Mouse (Mus musculus): ENCODE data around the gene Map2k5.

GRCm38 (mm10) chr9:63222161-63222560 lies 155.5 kb downstream of the Map2k5 start:
- TF ChIP-seq POLR2A (IDR thresholded peaks at IDR 0.05; ENCODE audit: low read depth, low read length) (no peak), CTCF (IDR thresholded peaks at IDR 0.05; ENCODE audit: borderline replicate concordance, insufficient read depth, low read length) (no peak)
